Mouse (Mus musculus) bone marrow, adult 2 months (tissue): Measurements from ENCODE around the gene Fscn3.

Source experiments
- CTCF ChIP-seq: fragments of 200-500 bp; IDR thresholded peaks from 2 replicates; pipeline ENCODE4 v1.5.1; 2011; ENCODE audit warnings: low read length, control low read depth; ENCODE audit not compliant: control insufficient read depth, insufficient read depth
- POLR2A ChIP-seq: fragments of 200-500 bp; IDR thresholded peaks from 2 replicates; pipeline ENCODE4 v1.6.1; 2011; ENCODE audit warnings: low read depth, mild to moderate bottlenecking, control low read depth, low read length, borderline replicate concordance; ENCODE audit not compliant: control insufficient read depth

- no peak for TF ChIP-seq CTCF
- TF ChIP-seq POLR2A: no peak
These were observed 31.3 kb upstream of the Fscn3 start for GRCm38 (mm10) chr6:28396051-28396852.
